Mouse (Mus musculus) stomach, embryonic 14.5 days (tissue): ENCODE measurements at regions not wholly inside any gene's neighbourhood (a gene's known extent, or its start where the extent isn't known, plus 50 kb on each side); places are given as distances from the start of the nearest gene placed in this dataset.
A peak's percentile ranks its signal among the peaks of the same experiment; 100 is the strongest.
"Not testable (repeated sequence)": the region's sequence is repeated elsewhere in the genome, so short reads cannot be mapped to it uniquely, and the experiment has no call there.

Experiments used
- ATAC-seq: fragments of 200-750 bp; cut with Nextera tagmentation; 2 replicates; pipeline ENCODE4 v1.8.0; 2017; ENCODE audit warnings: low read depth, moderate TSS enrichment; ENCODE audit not compliant: insufficient number of reproducible peaks, insufficient read depth, low FRiP score
- H3K27ac ChIP-seq: fragments of 300-500 bp; sonication (generic); 2 replicates; pipeline ENCODE4 v1.5.1; 2014; ENCODE audit warnings: mild to moderate bottlenecking, low read length, moderate library complexity, mixed read lengths
- H3K27me3 ChIP-seq: fragments of 300-500 bp; sonication (generic); 2 replicates; pipeline ENCODE4 v1.6.1; 2014; ENCODE audit warnings: low read length, control low read depth, mixed read lengths; ENCODE audit not compliant: control insufficient read depth, insufficient read depth
- H3K36me3 ChIP-seq: fragments of 300-500 bp; sonication (generic); 2 replicates; pipeline ENCODE4 v1.6.1; 2014; ENCODE audit warnings: mild to moderate bottlenecking, control low read depth, low read length, moderate library complexity, mixed read lengths; ENCODE audit not compliant: control insufficient read depth, insufficient read depth
- H3K4me1 ChIP-seq: fragments of 300-500 bp; sonication (generic); 2 replicates; pipeline ENCODE4 v1.6.1; 2014; ENCODE audit warnings: low read length, control low read depth, mixed read lengths; ENCODE audit not compliant: control insufficient read depth, insufficient read depth
- H3K4me2 ChIP-seq: fragments of 300-500 bp; sonication (generic); replicated peaks from 2 replicates; pipeline ENCODE4 v1.6.1; 2014; ENCODE audit warnings: low read depth, low read length, control low read depth
- H3K4me3 ChIP-seq: fragments of 300-500 bp; sonication (generic); 2 replicates; pipeline ENCODE4 v1.5.1; 2014; ENCODE audit warnings: low read depth, low read length, control low read depth
- H3K9ac ChIP-seq: fragments of 300-500 bp; sonication (generic); replicated peaks from 2 replicates; pipeline ENCODE4 v1.6.1; 2014; ENCODE audit warnings: low read depth, mild to moderate bottlenecking, control low read depth, low read length, moderate library complexity, mixed read lengths
- H3K9me3 ChIP-seq: fragments of 300-500 bp; sonication (generic); 2 replicates; pipeline ENCODE4 v1.6.1; 2016; ENCODE audit warnings: low read depth, low read length, control low read depth; ENCODE audit not compliant: control insufficient read depth
- WGBS: fragments of 180-500 bp; shearing (Covaris S2); extraction: QIAGEN DNeasy Blood & Tissue Kit; methylation state at CpG from one replicate; pipeline ENCODE4 v1.1.7; 2014; 5-methylcytosine and 5-hydroxymethylcytosine counted together

DNA sequence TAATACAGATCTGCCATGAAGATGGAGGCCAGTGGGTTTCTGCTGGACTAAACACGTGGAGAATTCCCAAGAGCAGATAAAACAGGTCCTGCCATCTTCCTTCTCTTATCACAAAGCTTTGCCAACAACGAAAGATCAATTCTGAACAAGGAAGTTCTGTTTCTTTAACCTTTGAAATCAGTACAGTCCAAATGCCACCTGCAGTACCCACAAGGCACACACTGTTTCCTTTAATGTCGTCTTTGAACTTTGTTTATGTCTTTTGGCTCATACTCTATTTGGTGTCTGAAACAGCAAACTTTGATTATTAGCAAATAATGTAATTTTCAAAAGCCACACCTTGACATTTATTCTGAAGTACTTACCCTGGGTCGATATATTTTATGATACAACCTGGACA, 536.5 kb downstream of the Bckdhb start:
- Histone ChIP-seq H3K9me3 (no peaks in the 10 kb centered on the region), H3K27me3 (no peaks in the 10 kb centered on the region), H3K4me2 (no peak overlapping the region), H3K9ac (no peak overlapping the region), H3K4me3 (no peak overlapping the region), H3K27ac (no peak overlapping the region), H3K4me1 (no peaks in the 10 kb centered on the region), H3K36me3 (no peaks in the 10 kb centered on the region)
- no peak for ATAC-seq
- 67% methylated on average over 4 of the region's 4 CpGs for WGBS

DNA sequence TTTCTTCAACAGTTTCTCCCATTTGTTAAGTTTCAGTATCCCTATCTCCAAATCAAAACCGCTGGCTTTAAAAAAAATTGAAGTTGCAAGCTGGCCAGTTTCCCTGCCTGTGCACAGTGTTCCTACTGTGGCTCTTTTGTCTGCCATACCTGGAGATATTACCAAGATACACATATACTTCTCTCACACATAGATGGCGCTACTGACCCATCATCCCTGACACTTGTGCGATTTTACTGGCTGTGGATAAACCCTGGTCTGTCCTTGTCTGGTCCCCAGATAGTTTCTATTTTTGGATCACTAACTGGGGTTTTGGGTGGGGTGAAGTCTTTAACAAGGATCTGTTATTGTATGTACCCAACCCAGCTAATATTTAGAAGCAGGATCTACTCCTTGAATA, 541.8 kb downstream of the Bckdhb start:
- WGBS, result 12% methylated on average over 3 of the region's 3 CpGs
- no peaks in the 10 kb centered on the region for H3K27me3 ChIP-seq
- H3K4me2 ChIP-seq, result no peak overlapping the region
- ATAC-seq, result no peak
- no peaks in the 10 kb centered on the region for H3K36me3 ChIP-seq
- H3K4me1 ChIP-seq, result no peaks in the 10 kb centered on the region
- H3K27ac ChIP-seq, result no peak overlapping the region
- no peak overlapping the region for H3K9ac ChIP-seq
- H3K9me3 ChIP-seq, result no peaks in the 10 kb centered on the region
- no peak overlapping the region for H3K4me3 ChIP-seq

DNA sequence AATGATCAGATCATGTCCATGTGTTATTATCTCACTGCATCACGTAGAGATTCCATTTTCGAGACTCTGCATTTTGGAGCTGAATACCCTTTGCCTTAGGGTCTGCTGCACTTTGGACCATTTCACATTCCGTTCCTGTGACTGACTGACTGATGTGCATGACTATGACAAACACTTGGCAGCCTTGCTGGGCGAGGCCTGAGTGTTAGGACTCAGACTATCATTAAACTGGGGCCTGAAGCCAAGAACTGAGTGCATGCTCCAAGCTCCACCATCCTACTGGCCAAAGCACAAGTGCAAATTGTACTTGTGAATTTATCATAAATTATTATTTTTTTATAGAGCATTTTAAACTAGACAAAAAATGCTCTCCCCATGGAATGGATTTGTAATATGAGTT, 547.8 kb downstream of the Bckdhb start:
- ATAC-seq, result no peak
- Histone ChIP-seq H3K36me3 (no peaks in the 10 kb centered on the region), H3K4me2 (no peak overlapping the region), H3K9ac (no peak overlapping the region), H3K4me3 (no peak overlapping the region), H3K27ac (no peak overlapping the region), H3K27me3 (no peaks in the 10 kb centered on the region), H3K4me1 (no peaks in the 10 kb centered on the region), H3K9me3 (no peaks in the 10 kb centered on the region)
- WGBS, result 75% methylated on average over 4 of the region's 4 CpGs

DNA sequence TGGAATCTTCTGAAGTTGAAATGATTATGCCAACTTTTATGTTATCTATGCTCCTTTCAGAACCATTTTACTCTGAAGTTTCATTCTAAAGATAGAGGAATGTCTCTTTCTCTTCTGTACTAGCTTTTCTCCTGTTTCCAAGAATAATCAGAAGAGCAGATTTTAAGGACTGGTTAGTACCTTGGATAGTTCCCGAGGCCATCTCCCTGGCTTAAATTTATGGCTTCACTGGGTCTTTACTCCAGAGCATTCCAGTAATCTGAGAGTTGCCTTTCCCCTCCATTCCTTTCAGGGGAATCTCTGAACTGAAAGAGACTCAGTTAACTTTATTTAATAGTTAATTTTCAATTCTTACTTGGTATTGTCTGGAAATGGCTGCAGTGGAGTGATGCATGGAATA, 551.0 kb downstream of the Bckdhb start:
- Histone ChIP-seq H3K4me3 (no peak overlapping the region), H3K9ac (no peak overlapping the region), H3K4me2 (no peak overlapping the region), H3K9me3 (no peaks in the 10 kb centered on the region), H3K27me3 (no peaks in the 10 kb centered on the region), H3K27ac (no peak overlapping the region), H3K4me1 (no peaks in the 10 kb centered on the region), H3K36me3 (no peaks in the 10 kb centered on the region)
- no peak for ATAC-seq
- WGBS, result 34% methylated on average over 1 of the region's 1 CpGs

DNA sequence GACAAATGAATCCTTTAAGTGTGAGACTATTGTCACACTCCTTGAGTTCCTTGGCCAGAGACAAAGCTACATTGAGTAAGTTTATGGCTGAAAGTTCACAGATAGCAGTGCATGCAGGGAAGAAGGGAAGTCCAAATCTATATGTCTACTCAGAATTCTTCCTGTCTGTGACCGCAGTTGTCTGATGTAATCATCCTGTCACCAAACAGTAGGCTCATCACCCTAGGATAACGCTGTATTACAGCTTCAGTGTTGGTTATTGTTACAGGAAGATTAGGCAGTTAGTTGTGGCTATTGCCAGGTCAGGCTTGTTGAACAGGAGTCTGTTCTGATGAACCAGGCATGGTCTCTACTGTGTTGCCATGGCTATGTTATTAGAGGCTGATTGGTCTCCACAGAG, 574.6 kb downstream of the Bckdhb start:
- no peaks in the 10 kb centered on the region for H3K36me3 ChIP-seq
- no peak overlapping the region for H3K9ac ChIP-seq
- no peak for ATAC-seq
- H3K27me3 ChIP-seq, result no peaks in the 10 kb centered on the region
- 83% methylated on average over 2 of the region's 2 CpGs for WGBS
- H3K4me2 ChIP-seq, result no peak overlapping the region
- no peak overlapping the region for H3K4me3 ChIP-seq
- no peak overlapping the region for H3K27ac ChIP-seq
- no peaks in the 10 kb centered on the region for H3K4me1 ChIP-seq
- H3K9me3 ChIP-seq, result no peaks in the 10 kb centered on the region

DNA sequence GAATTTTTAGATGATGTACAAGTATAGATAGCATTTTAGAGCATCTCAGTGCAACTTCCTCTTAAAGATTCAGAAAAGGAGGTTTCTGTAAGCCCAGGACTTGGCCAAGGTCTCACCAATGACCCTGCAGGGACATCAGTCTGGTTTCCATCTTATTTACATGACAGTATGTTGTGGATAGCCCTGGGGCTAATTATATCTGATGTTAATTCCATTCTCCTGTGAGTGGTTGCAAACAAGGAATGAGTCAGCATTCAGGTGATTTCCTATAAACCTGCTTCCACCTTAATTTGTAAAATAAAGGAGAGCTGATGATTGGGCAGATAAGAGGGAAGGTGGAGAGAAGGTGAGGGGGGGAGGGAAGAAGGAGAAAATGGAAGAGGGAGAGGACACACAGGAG, 578.0 kb downstream of the Bckdhb start:
- not testable (repeated sequence) for H3K4me1 ChIP-seq

DNA sequence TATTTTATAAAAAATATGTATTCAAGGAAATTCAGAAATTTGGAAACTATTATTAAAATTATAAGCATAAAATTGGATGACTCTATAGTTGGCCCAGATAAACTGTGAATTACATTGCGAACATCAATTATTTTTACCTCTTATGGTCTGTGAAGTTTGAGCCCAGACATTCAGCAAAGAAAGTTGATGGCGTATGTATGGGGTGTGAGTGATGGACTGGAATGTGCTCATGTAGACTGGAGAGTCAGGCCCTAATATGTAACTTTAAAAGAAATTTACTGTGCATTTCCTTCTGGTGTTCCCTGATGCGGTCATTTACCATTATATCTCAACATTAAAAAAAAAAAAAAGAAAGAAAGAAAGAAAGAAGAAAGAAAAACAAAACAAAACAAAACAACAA, 592.1 kb downstream of the Bckdhb start:
- WGBS, result 84% methylated on average over 3 of the region's 3 CpGs
- Histone ChIP-seq H3K4me2 (no peak overlapping the region), H3K27ac (no peak overlapping the region), H3K27me3 (no peaks in the 10 kb centered on the region), H3K4me1 (no peaks in the 10 kb centered on the region), H3K9ac (no peak overlapping the region), H3K4me3 (no peak overlapping the region), H3K9me3 (no peaks in the 10 kb centered on the region), H3K36me3 (no peaks in the 10 kb centered on the region)
- ATAC-seq, result no peak

More for the DNA sequence above, 578.0 kb downstream of the Bckdhb start:
- H3K36me3 ChIP-seq, H3K9ac ChIP-seq, ATAC-seq, H3K27ac ChIP-seq, H3K4me3 ChIP-seq, H3K9me3 ChIP-seq, H3K27me3 ChIP-seq, H3K4me2 ChIP-seq: not testable (repeated sequence)

DNA sequence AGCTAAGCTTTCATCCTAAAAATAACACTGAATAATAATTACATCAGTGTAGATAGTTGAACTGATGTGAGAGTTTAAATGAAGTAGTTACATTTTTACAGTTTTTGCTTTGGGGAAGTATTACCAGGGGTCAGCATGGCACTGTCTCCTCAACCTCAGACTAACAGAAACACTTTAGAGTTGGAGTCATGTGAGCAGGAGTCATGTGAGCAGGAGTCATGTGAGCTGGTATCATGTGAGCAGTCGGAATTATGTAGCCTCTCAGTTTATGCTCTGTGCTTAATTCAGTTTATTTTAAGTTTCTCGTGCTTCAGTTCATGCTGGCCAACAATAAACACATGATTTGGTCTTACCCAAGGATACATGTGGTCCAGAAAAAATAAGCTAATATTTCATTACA, 620.5 kb downstream of the Bckdhb start:
- Histone ChIP-seq H3K9me3 (no peaks in the 10 kb centered on the region), H3K4me3 (no peak overlapping the region), H3K27ac (no peak overlapping the region), H3K9ac (no peak overlapping the region), H3K4me1 (no peaks in the 10 kb centered on the region), H3K4me2 (no peak overlapping the region), H3K27me3 (no peaks in the 10 kb centered on the region), H3K36me3 (no peaks in the 10 kb centered on the region)
- no peak for ATAC-seq
- WGBS, result 75% methylated on average over 2 of the region's 2 CpGs

DNA sequence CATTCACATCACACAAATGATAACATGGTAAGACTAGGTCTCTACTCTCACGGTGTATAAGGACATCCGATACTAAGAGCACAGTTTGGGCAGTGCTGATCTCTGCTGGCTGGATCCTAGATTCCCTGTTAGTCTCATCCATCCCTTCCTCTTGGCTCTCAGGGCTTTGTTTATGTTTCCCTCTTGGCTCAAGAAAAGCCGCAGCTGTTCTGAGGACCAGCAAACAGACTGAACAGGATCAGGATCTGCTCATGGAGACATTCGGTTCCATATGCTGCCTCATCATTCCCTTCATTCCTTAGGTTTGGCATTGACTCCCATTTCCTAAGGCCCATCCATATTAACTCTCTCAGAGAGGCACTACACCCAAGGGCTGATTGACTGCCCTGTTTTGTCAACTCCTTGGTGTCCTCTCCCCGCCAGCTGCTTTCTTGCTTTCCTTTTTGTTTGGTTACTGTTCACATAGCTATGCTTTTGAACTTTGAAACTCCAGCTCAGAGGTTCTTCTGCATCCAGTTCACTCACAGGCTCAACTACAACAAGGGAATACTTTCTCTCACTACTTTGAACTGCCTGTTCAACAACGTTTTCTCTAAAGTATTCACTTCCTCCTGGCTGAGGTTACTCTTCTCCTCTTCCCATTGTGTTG, 623.2 kb downstream of the Bckdhb start:
- 38% methylated on average over 6 of the region's 6 CpGs for WGBS
- Histone ChIP-seq H3K4me3 (no peak overlapping the region), H3K4me1 (no peaks in the 10 kb centered on the region), H3K9ac (no peak overlapping the region), H3K9me3 (no peaks in the 10 kb centered on the region), H3K4me2 (no peak overlapping the region), H3K36me3 (no peaks in the 10 kb centered on the region), H3K27ac (no peak overlapping the region), H3K27me3 (no peaks in the 10 kb centered on the region)
- peak; percentile 46; the same call in 1 of the 2 replicates for ATAC-seq
